Mouse (Mus musculus) liver, postnatal 0 days (tissue): ENCODE results near the gene Slc17a4. TPM values are rescaled to one million over a fixed set of nuclear protein-coding genes. Genes with fewer than 3 reads are reported as not detected.

Experiments
- ATAC-seq: fragments of 200-750 bp; cut with Nextera tagmentation; 2 replicates; pipeline ENCODE4 v1.8.0; 2017; ENCODE audit warnings: mild to moderate bottlenecking, moderate library complexity
- DNase-seq: peaks from one replicate; pipeline ENCODE4 v3.0.0-alpha.2; 2016
- H3K27ac ChIP-seq: fragments of 300-500 bp; sonication (generic); 2 replicates; pipeline ENCODE4 v1.5.1; 2014; ENCODE audit warnings: antibody characterized with exemption, moderate library complexity, mild to moderate bottlenecking, low read depth
- H3K27me3 ChIP-seq: fragments of 300-500 bp; sonication (generic); 2 replicates; pipeline ENCODE4 v1.6.1; 2014; ENCODE audit warnings: low read length, control low read depth, mixed read lengths; ENCODE audit not compliant: insufficient read depth
- H3K36me3 ChIP-seq: fragments of 300-500 bp; sonication (generic); replicated peaks from 2 replicates; pipeline ENCODE4 v1.6.1; 2014; ENCODE audit warnings: mild to moderate bottlenecking, control low read depth, low read length, moderate library complexity, mixed read lengths; ENCODE audit not compliant: insufficient read depth
- H3K4me1 ChIP-seq: fragments of 300-500 bp; sonication (generic); 2 replicates; pipeline ENCODE4 v1.6.1; 2014; ENCODE audit warnings: antibody characterized with exemption, mild to moderate bottlenecking, control low read depth; ENCODE audit not compliant: insufficient read depth
- H3K4me2 ChIP-seq: fragments of 300-500 bp; sonication (generic); 2 replicates; pipeline ENCODE4 v1.6.1; 2014; ENCODE audit warnings: low read depth, mild to moderate bottlenecking, low read length, moderate library complexity, mixed read lengths
- H3K4me3 ChIP-seq: fragments of 300-500 bp; sonication (generic); 2 replicates; pipeline ENCODE4 v1.5.1; 2014; ENCODE audit warnings: low read depth, low read length
- H3K9ac ChIP-seq: fragments of 300-500 bp; sonication (generic); replicated peaks from 2 replicates; pipeline ENCODE4 v1.6.1; 2014; ENCODE audit warnings: mild to moderate bottlenecking, moderate library complexity
- H3K9me3 ChIP-seq: fragments of 300-500 bp; sonication (generic); 2 replicates; pipeline ENCODE4 v1.6.1; 2016; ENCODE audit warnings: mild to moderate bottlenecking, control low read depth, low read length, mixed read lengths
- CTCF ChIP-seq: sonication (generic); IDR thresholded peaks from 2 replicates; pipeline ENCODE4 v1.5.1; 2016; ENCODE audit warnings: antibody characterized with exemption, low read depth
- EP300 ChIP-seq: IDR thresholded peaks from 2 replicates; pipeline ENCODE4 v1.6.1; 2016; ENCODE audit warnings: antibody characterized with exemption, low read depth, mild to moderate bottlenecking
- WGBS: fragments of 180-500 bp; shearing (Covaris S2); extraction: QIAGEN DNeasy Blood & Tissue Kit; methylation state at CpG from one replicate; pipeline ENCODE4 v1.1.7; 2014; ENCODE audit not compliant: insufficient replicate concordance; 5-methylcytosine and 5-hydroxymethylcytosine counted together
- microRNA-seq: library from miRNA; unstranded; fragments of <30 nt; microRNA quantifications from one replicate; pipeline ENCODE4, GENCODE M21; 2016
- polyA plus RNA-seq: library from polyadenylated mRNA; unstranded; fragments of >200 nt; fragmentation: Nextera tagmentation; extraction: Ambion mirVana; gene quantifications from 2 replicates; pipeline ENCODE4 v1.2.1, GENCODE M21; 2015

The Slc17a4 gene
- polyA plus RNA-seq, 1 experiment from 2014 or later = 2.0 TPM

GRCm38 (mm10) chr13:23856401-23856800 lies 58.4 kb downstream of the Slc17a4 start:
- Histone ChIP-seq H3K27me3 (no peaks in the 10 kb centered on the region), H3K36me3 (no peaks in the 10 kb centered on the region), H3K4me1 (no peaks in the 10 kb centered on the region; the same call in 1 of the 2 replicates), H3K9me3 (no peaks in the 10 kb centered on the region), H3K27ac (no peak overlapping the region), H3K4me3 (no peak overlapping the region), H3K4me2 (no peak overlapping the region), H3K9ac (no peak overlapping the region)
- TF ChIP-seq EP300 = no peak
- no peak for TF ChIP-seq CTCF
- ATAC-seq (no peak), DNase-seq (no peak)
- 57% methylated on average over 3 of the region's 3 CpGs for WGBS

DNA sequence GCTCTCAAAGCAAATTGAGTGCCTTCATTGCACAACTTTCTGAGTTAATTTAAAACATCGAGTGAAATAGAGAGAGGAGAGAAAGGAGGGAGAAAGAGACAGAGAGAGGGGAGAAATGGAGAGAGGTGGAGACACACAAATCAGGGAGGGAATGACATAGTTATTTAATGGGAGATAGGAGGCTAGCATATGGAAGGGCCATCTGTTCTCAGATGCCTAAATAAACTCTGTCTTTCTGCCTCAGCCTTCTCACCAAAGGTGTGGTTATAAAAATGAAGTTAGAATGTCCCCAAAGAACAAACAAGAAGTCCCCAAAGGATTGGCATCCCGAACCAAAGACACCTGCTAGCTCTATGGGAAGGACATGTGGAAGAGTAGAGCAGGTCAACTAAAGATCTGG lies 65.5 kb downstream of the Slc17a4 start:
- Histone ChIP-seq H3K9ac (no peak overlapping the region), H3K4me1 (no peaks in the 10 kb centered on the region), H3K27me3 (no peaks in the 10 kb centered on the region), H3K4me3 (no peak overlapping the region), H3K4me2 (no peak overlapping the region), H3K27ac (no peak overlapping the region), H3K36me3 (no peaks in the 10 kb centered on the region; the same call in 1 of the 2 replicates), H3K9me3 (no peaks in the 10 kb centered on the region)
- no peak for DNase-seq
- 57% methylated on average over 2 of the region's 2 CpGs for WGBS
- ATAC-seq = no peak
- TF ChIP-seq EP300 = no peak
- TF ChIP-seq CTCF = no peak

Small RNA genes lying within 50 kb of the gene (microRNA-seq; reads per million reads assigned to microRNA genes)
- gene Gm44344 = not detected

Other genes with a start within 250 kb of the Slc17a4 start
- 0.86 and 0.88 TPM in 2 replicates for gene Hist1h2ac, start 231.1 kb downstream of the Slc17a4 start, polyA plus RNA-seq
- 168 and 180 TPM in 2 replicates for gene Hist1h2bc, start 230.8 kb downstream of the Slc17a4 start, polyA plus RNA-seq
- gene Hist1h1t, start 219.2 kb downstream of the Slc17a4 start, polyA plus RNA-seq = not detected in 2 replicates
- 6.2 and 6.5 TPM in 2 replicates for gene Hist1h4c, start 216.6 kb downstream of the Slc17a4 start, polyA plus RNA-seq
- 24.0 and 25.1 TPM in 2 replicates for gene Hfe, start 204.2 kb downstream of the Slc17a4 start, polyA plus RNA-seq
- 69.6 and 74.1 TPM in 2 replicates for gene Hist1h1c, start 176.2 kb downstream of the Slc17a4 start, polyA plus RNA-seq
- gene Hist1h3c, start 169.4 kb downstream of the Slc17a4 start, polyA plus RNA-seq = 2.8 and 3.5 TPM in 2 replicates
- 1.6 and 2.7 TPM in 2 replicates for gene Hist1h2bb, start 168.3 kb downstream of the Slc17a4 start, polyA plus RNA-seq
- 46.5 and 47.4 TPM in 2 replicates for gene Hist1h2ab, start 163.9 kb downstream of the Slc17a4 start, polyA plus RNA-seq
- 10.2 and 16.0 TPM in 2 replicates for gene Hist1h3b, start 162.7 kb downstream of the Slc17a4 start, polyA plus RNA-seq
- gene Hist1h4b, start 158.0 kb downstream of the Slc17a4 start, polyA plus RNA-seq = 2.5 and 3.2 TPM in 2 replicates
- gene Hist1h4a, start 153.8 kb downstream of the Slc17a4 start, polyA plus RNA-seq = 0.40 and 0.49 TPM in 2 replicates
- 6.1 and 7.5 TPM in 2 replicates for gene Hist1h3a, start 152.6 kb downstream of the Slc17a4 start, polyA plus RNA-seq
- gene Hist1h1a, start 151.3 kb downstream of the Slc17a4 start, polyA plus RNA-seq = 2.8 and 4.6 TPM in 2 replicates
- gene Trim38, start 145.1 kb downstream of the Slc17a4 start, polyA plus RNA-seq = not detected in 2 replicates
- gene Slc17a2, start 108.0 kb downstream of the Slc17a4 start, polyA plus RNA-seq = 37.0 and 39.8 TPM in 2 replicates
- 4.8 and 6.0 TPM in 2 replicates for gene Slc17a3, start 75.6 kb downstream of the Slc17a4 start, polyA plus RNA-seq
- gene Slc17a1, start 47.3 kb downstream of the Slc17a4 start, polyA plus RNA-seq = 1.0 and 1.2 TPM in 2 replicates
- not detected in 2 replicates for gene Hist1h2ba, start 19.1 kb upstream of the Slc17a4 start, polyA plus RNA-seq
- not detected in 2 replicates for gene Hist1h2aa, start 19.5 kb upstream of the Slc17a4 start, polyA plus RNA-seq
- gene Scgn, start 76.2 kb upstream of the Slc17a4 start, polyA plus RNA-seq = not detected in 2 replicates